Mouse (Mus musculus) embryonic facial prominence, embryonic 14.5 days (tissue): ENCODE data around the gene Mipol1. TPM values are rescaled to one million over a fixed set of nuclear protein-coding genes. Genes with fewer than 3 reads are reported as not detected.
A peak's percentile ranks its signal among the peaks of the same experiment; 100 is the strongest.

Experiments
- ATAC-seq: fragments of 200-750 bp; cut with Nextera tagmentation; 2 replicates; pipeline ENCODE4 v1.8.0; 2017; ENCODE audit warnings: low read depth, moderate number of reproducible peaks, moderate TSS enrichment
- DNase-seq: peaks from one replicate; pipeline ENCODE4 v3.0.0-alpha.2; 2015; ENCODE audit warnings: low spot score
- H3K27ac ChIP-seq: fragments of 300-500 bp; sonication (generic); replicated peaks from 2 replicates; pipeline ENCODE4 v1.5.1; 2014; ENCODE audit warnings: low read depth, mild to moderate bottlenecking, low read length, moderate library complexity
- H3K27me3 ChIP-seq: fragments of 300-500 bp; sonication (generic); replicated peaks from 2 replicates; pipeline ENCODE4 v1.6.1; 2014; ENCODE audit warnings: low read length; ENCODE audit not compliant: control insufficient read depth, insufficient read depth
- H3K36me3 ChIP-seq: fragments of 300-500 bp; sonication (generic); 2 replicates; pipeline ENCODE4 v1.6.1; 2014; ENCODE audit warnings: low read length, mixed read lengths; ENCODE audit not compliant: control insufficient read depth, insufficient read depth
- H3K4me1 ChIP-seq: fragments of 300-500 bp; sonication (generic); 2 replicates; pipeline ENCODE4 v1.6.1; 2014; ENCODE audit warnings: antibody characterized with exemption, low read length; ENCODE audit not compliant: control insufficient read depth, insufficient read depth
- H3K4me2 ChIP-seq: fragments of 300-500 bp; sonication (generic); 2 replicates; pipeline ENCODE4 v1.6.1; 2014; ENCODE audit warnings: low read depth, mild to moderate bottlenecking, low read length, moderate library complexity, mixed read lengths
- H3K4me3 ChIP-seq: fragments of 300-500 bp; sonication (generic); 2 replicates; pipeline ENCODE4 v1.5.1; 2014; ENCODE audit warnings: low read depth, mild to moderate bottlenecking, low read length
- H3K9ac ChIP-seq: fragments of 300-500 bp; sonication (generic); 2 replicates; pipeline ENCODE4 v1.6.1; 2014; ENCODE audit warnings: low read depth, mild to moderate bottlenecking, low read length, moderate library complexity, mixed read lengths
- H3K9me3 ChIP-seq: fragments of 300-500 bp; sonication (generic); 2 replicates; pipeline ENCODE4 v1.6.1; 2016; ENCODE audit warnings: low read length; ENCODE audit not compliant: control insufficient read depth
- WGBS: fragments of 180-500 bp; shearing (Covaris S2); extraction: QIAGEN DNeasy Blood & Tissue Kit; methylation state at CpG from one replicate; pipeline ENCODE4 v1.1.7; 2014; 5-methylcytosine and 5-hydroxymethylcytosine counted together
- polyA plus RNA-seq: library from polyadenylated mRNA; unstranded; fragments of >200 nt; fragmentation: Nextera tagmentation; extraction: Ambion mirVana; gene quantifications from 2 replicates; pipeline ENCODE4 v1.2.1, GENCODE M21; 2014

Gene Mipol1
- 6.9 and 8.7 TPM in 2 replicates for polyA plus RNA-seq

DNA sequence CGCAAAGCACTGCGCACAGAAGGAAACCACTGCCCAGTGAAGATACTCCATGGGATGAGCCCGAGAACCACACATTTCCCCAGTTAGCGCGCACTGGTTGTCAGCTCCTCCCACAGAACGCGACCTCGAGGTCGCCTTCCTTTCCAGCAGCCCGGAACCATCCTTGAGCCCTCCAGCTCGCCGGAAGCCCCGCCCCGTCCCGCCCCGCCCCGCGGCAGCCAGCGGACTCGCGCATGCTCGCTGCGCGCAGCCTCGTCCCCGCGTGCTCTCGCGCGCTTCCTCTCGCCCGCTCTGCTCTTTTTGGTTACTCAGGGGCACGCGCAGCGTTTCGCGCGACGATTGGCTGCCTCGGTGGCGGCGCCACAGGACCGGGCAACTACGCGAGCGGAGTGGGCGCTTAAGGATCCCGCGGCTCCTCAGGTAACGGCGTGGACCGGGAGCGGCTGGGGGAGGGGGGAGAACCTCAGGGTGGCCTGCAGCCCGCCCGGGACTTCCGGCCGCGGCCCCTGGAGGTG, at the start of gene Mipol1, which contains the start of gene Prps1l3:
Gene Mipol1, plus strand, starts transcription at position 236 of the 515 bp plus-strand sequence.
Gene Prps1l3, plus strand, starts transcription at position 221 of the 515 bp plus-strand sequence.
- peaks cover 5% of the 10 kb centered on the region; the same call in 1 of the 2 replicates for H3K36me3 ChIP-seq
- no peaks in the 10 kb centered on the region for H3K27me3 ChIP-seq
- H3K4me1 ChIP-seq: peaks cover 8% of the 10 kb centered on the region
- peak within 1 kb of the TSS; percentile 87 for H3K4me3 ChIP-seq
- DNase-seq (peak; percentile 95), ATAC-seq (peak; percentile 97)
- WGBS: under 1% methylated on average over 32 of the region's 58 CpGs
- peak within 1 kb of the TSS; percentile 62 for H3K4me2 ChIP-seq
- H3K9me3 ChIP-seq: no peaks in the 10 kb centered on the region
- H3K27ac ChIP-seq: peak within 1 kb of the TSS; percentile 93
- peak within 1 kb of the TSS; percentile 92 for H3K9ac ChIP-seq

DNA sequence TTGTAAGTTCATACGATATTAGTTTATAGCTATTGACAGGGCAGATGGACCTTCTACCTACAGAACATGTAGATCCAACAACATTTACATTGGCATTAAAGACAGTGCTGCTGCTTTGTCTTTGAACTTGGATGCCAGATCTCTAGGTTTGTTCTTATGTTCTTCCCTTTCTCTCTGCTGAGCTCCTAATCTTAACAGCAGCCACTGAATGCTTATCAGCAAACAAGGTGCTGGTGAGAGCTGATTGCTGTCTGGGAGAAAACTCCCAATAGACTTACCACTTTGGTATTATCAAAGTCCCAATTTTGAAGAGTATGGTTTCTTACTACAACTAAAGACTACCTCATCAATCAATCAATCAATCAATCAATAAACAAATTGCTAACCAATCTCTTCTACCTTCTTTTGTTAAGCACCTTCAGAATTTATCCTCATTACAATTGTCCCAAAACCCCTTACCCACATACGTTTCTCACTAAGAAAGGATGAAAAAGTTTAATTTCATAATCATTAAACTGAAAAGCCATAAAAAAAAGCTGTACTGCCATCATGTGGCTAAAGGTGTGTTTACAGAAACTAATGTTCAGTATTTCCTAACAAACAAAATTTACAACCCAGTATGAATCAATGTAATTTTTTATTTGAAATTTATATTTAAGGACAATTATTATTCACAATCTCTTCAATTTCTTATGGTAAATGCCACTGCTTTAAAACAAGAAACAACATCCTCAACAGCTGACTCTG, 45.7 kb upstream of the Mipol1 start:
- ATAC-seq: no peak
- 54% methylated on average over 2 of the region's 2 CpGs for WGBS
- H3K9ac ChIP-seq: no peak overlapping the region

DNA sequence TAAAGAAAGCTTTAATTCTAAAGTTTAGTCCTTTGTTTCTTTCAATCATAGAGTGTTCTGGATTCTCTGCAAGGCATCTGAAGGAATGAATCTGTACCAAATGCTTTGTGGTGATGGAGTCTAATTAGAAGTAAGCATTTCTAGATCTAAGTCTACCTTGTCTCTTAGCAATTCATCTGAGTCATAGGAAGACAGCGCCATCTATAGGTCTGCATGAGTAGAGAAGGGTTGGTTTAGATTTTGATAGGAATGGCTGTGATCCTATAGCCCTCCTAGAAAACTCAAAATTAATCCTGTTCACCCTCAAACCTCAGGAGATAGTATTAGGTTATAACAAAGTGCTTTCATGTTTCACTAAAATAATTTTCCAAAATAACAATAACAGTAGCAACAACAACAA, 44.8 kb upstream of the Mipol1 start:
- 0 out of 2 replicates have a peak, but pooled peaks cover 5% of the 10 kb centered on the region for H3K27me3 ChIP-seq
- H3K27ac ChIP-seq: no peak overlapping the region
- 2% methylated on average over 1 of the region's 1 CpGs for WGBS
- H3K9me3 ChIP-seq: no peaks in the 10 kb centered on the region
- DNase-seq: peak; percentile 29
- no peaks in the 10 kb centered on the region for H3K36me3 ChIP-seq
- H3K4me1 ChIP-seq: no peaks in the 10 kb centered on the region
- H3K4me3 ChIP-seq: no peak overlapping the region
- H3K4me2 ChIP-seq: no peak overlapping the region
- no peak for ATAC-seq
- no peak overlapping the region for H3K9ac ChIP-seq

More for the DNA sequence above, 45.7 kb upstream of the Mipol1 start:
- H3K4me1 ChIP-seq: no peaks in the 10 kb centered on the region
- H3K27me3 ChIP-seq: 0 out of 2 replicates have a peak, but pooled peaks cover 5% of the 10 kb centered on the region
- no peaks in the 10 kb centered on the region for H3K36me3 ChIP-seq
- peak; percentile 16 for DNase-seq
- H3K9me3 ChIP-seq: no peaks in the 10 kb centered on the region
- no peak overlapping the region for H3K4me3 ChIP-seq
- no peak overlapping the region for H3K27ac ChIP-seq
- no peak overlapping the region for H3K4me2 ChIP-seq

DNA sequence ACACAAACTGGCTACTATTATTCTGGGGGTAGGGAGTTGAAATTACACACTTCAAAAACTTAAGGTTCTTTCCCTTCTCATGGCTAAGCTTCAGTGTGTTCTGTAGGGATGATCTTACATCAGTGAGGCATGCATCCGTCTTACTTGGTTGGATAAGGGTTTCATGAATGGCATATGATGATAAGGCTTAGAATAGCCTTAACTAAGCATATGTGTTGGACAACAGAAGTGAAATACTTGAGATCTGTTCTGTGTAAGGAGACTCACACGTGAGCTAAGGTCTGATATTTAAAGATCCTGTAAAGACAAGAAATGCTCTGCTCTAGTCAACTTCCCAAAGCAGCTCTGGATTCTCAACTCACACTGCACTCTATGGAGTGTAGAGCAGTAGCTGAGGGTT, 44.1 kb upstream of the Mipol1 start:
- no peak overlapping the region for H3K9ac ChIP-seq
- WGBS: 65% methylated on average over 2 of the region's 2 CpGs

DNA sequence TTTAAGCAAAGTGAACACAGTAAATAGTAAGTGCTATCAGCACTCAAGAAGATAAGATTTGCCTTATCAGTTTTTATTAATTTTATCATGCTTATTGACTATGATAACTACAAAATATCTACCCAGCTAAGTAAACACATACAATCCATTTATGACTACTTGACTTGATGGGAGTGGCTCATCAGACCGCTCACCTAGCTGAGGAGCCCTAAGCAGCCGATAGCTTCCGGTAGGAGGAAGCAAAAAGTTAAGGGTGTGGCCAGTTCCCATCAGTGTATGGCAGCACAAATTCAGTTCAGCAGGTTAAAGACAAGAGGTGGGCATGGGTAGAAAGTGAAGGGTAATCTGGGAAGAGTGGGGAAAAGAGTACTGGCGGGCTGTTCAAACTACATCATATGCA, 43.2 kb upstream of the Mipol1 start:
- Histone ChIP-seq H3K36me3 (no peaks in the 10 kb centered on the region), H3K4me1 (no peaks in the 10 kb centered on the region), H3K27ac (no peak overlapping the region), H3K27me3 (0 out of 2 replicates have a peak, but pooled peaks cover 5% of the 10 kb centered on the region), H3K4me2 (no peak overlapping the region), H3K4me3 (no peak overlapping the region), H3K9ac (no peak overlapping the region), H3K9me3 (no peaks in the 10 kb centered on the region)
- no peak for DNase-seq
- WGBS: 87% methylated on average over 4 of the region's 4 CpGs
- no peak for ATAC-seq

More for the DNA sequence above, 44.1 kb upstream of the Mipol1 start:
- Histone ChIP-seq H3K9me3 (no peaks in the 10 kb centered on the region), H3K27me3 (0 out of 2 replicates have a peak, but pooled peaks cover 5% of the 10 kb centered on the region), H3K4me1 (no peaks in the 10 kb centered on the region), H3K36me3 (no peaks in the 10 kb centered on the region), H3K4me2 (no peak overlapping the region), H3K27ac (no peak overlapping the region), H3K4me3 (no peak overlapping the region)
- DNase-seq (no peak), ATAC-seq (no peak)

DNA sequence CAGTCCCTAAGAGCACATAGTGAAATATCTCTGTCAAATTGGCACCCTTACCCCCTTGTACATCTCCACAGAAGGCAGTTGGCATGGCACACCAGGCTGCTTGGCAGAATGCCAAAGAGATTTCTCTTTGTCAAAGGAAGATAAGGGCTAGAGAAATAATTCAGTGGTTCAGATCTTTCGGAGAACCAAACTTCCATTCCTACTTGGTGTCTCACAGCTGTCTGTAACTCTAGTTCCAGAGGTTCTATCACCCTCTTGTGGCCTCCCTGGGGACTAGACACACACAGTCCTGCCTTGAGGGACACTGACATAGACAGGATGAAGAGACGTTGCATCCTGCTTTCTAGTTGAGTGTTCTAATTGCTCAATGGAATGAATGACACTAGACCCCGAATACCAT, 35.6 kb upstream of the Mipol1 start:
- ATAC-seq (no peak), DNase-seq (peak; percentile 43)
- no peak overlapping the region for H3K9ac ChIP-seq
- H3K9me3 ChIP-seq: no peaks in the 10 kb centered on the region
- no peak overlapping the region for H3K4me2 ChIP-seq
- no peaks in the 10 kb centered on the region; the same call in 1 of the 2 replicates for H3K4me1 ChIP-seq
- 22% methylated on average over 3 of the region's 3 CpGs for WGBS
- no peak overlapping the region for H3K4me3 ChIP-seq
- peaks cover 32% of the 10 kb centered on the region for H3K27me3 ChIP-seq
- no peaks in the 10 kb centered on the region for H3K36me3 ChIP-seq
- no peak overlapping the region for H3K27ac ChIP-seq

DNA sequence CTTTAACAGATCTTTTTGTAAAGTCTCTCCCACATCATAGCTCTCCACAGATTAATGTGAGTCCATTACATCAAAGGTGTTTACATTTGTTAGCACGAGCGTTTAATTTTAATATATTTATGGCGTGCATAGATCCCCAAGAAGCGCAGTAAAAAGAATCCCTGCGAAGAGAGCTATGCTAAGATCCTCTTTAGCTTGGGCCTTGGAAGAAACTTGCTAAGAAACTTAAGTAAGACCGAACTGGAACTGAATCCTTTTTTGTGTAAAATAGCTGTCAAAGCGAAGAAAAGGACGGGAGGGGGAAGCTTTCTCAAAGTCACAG, 34.0 kb upstream of the Mipol1 start:
- peaks cover 32% of the 10 kb centered on the region for H3K27me3 ChIP-seq
- H3K36me3 ChIP-seq: no peaks in the 10 kb centered on the region
- no peaks in the 10 kb centered on the region; the same call in 1 of the 2 replicates for H3K4me1 ChIP-seq
- WGBS: 9% methylated on average over 8 of the region's 8 CpGs
- no peak overlapping the region for H3K27ac ChIP-seq
- H3K4me2 ChIP-seq: peak overlapping the region; percentile 90
- no peaks in the 10 kb centered on the region for H3K9me3 ChIP-seq
- ATAC-seq (no peak), DNase-seq (no peak)
- H3K4me3 ChIP-seq: peak overlapping the region; percentile 52
- H3K9ac ChIP-seq: peak overlapping the region; percentile 67

DNA sequence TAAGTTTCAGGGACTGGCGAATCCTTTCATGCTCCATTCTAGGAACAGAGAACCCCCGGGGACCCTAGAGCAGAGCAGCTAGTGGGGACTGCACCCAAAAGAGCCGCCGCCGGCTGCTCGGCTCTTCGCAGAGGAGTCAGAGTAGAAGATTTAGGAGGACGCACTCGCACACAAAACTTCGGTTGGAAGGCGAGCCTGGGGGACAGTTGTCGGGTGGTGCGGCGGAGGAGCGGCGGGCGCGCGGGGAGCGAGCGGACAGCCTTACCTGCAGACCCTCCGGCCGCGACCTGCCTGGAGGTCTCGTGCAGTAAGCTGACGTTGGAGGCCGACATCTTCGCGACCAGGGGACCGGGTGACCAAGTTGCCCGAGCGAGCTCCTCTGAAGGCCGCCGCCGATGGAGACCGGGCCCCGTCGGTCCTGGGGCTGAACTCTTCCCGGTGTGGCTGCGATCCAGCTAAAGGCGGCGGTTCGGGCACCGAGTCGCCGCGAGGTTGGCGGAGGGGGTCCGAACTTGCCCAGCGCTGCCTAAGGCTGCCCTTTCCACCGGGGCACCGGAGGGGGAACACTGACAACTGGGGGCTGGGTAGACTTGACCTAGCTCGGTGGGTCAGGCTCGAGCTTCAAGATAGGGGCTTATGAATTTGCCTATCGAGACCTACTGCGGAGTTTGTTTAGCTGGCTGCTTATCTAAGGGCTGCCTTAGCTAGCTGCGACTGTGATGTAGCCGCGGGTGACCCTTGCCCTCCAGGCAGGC, 33.4 kb upstream of the Mipol1 start:
- ATAC-seq: peak; percentile 53
- 1% methylated on average over 38 of the region's 59 CpGs for WGBS

More for the DNA sequence above, 33.4 kb upstream of the Mipol1 start:
- Histone ChIP-seq H3K27me3 (peaks cover 32% of the 10 kb centered on the region), H3K4me1 (no peaks in the 10 kb centered on the region; the same call in 1 of the 2 replicates), H3K36me3 (no peaks in the 10 kb centered on the region), H3K4me2 (peak overlapping the region; percentile 90), H3K9ac (peak overlapping the region; percentile 67), H3K4me3 (peak overlapping the region; percentile 52), H3K27ac (no peak overlapping the region), H3K9me3 (no peaks in the 10 kb centered on the region)
- DNase-seq: peak; percentile 58
